Mouse (Mus musculus) thymus, adult 2 months (tissue): Measurements from ENCODE around the gene L3mbtl3.

Experiments used
- CTCF ChIP-seq: fragments of 200-500 bp; IDR thresholded peaks from 2 replicates; pipeline ENCODE4 v1.5.1; 2012; ENCODE audit warnings: mild to moderate bottlenecking, control low read depth, low read length, moderate library complexity, borderline replicate concordance; ENCODE audit not compliant: control insufficient read depth, poor library complexity, insufficient read depth; ENCODE audit errors: extremely low read depth
- POLR2A ChIP-seq: fragments of 200-500 bp; IDR thresholded peaks from 2 replicates; pipeline ENCODE4 v1.6.1; 2012; ENCODE audit warnings: mild to moderate bottlenecking, low read length, control low read depth, moderate library complexity; ENCODE audit not compliant: control insufficient read depth, poor library complexity, insufficient read depth; ENCODE audit errors: extremely low read depth

GRCm38 (mm10) chr10:26259908-26260307 is 115.9 kb downstream of the L3mbtl3 start:
- no peak for TF ChIP-seq POLR2A
- TF ChIP-seq CTCF = no peak
